Mouse (Mus musculus) myocyte (in vitro differentiated cells): Measurements from ENCODE around the gene Mrpl16.

Source experiments
- CEBPB ChIP-seq: IDR thresholded peaks from 2 replicates; pipeline ENCODE4 v1.6.1; 2011; ENCODE audit warnings: mild to moderate bottlenecking, moderate library complexity; ENCODE audit not compliant: poor library complexity, insufficient read depth, severe bottlenecking
- E2F4 ChIP-seq: IDR thresholded peaks from one replicate; pipeline ENCODE4 v1.6.1; 2011; ENCODE audit warnings: mild to moderate bottlenecking, control low read depth, moderate library complexity; ENCODE audit not compliant: insufficient read depth
- MAX ChIP-seq: IDR thresholded peaks from one replicate; pipeline ENCODE4 v1.6.1; 2011; ENCODE audit warnings: low read depth, mild to moderate bottlenecking, control low read depth
- MYOD1 ChIP-seq, 3 experiments: IDR thresholded peaks; one replicate each; pipeline ENCODE4 v1.6.1; 2011; ENCODE audit warnings: control low read depth in 2 of 3, low read depth in 2 of 3, mild to moderate bottlenecking in 2 of 3, moderate library complexity in 1 of 3; ENCODE audit not compliant: insufficient read length in 2 of 3, control insufficient read depth in 1 of 3
- MYOG ChIP-seq, 3 experiments: IDR thresholded peaks; one replicate each; pipeline ENCODE4 v1.6.1; 2011; ENCODE audit warnings: control low read depth in 2 of 3, low read depth in 2 of 3, mild to moderate bottlenecking in 2 of 3; ENCODE audit not compliant: insufficient read length in 2 of 3, control insufficient read depth in 1 of 3, insufficient read depth in 1 of 3
- POLR2A ChIP-seq: IDR thresholded peaks from one replicate; pipeline ENCODE4 v1.6.1; 2011; ENCODE audit warnings: low read depth, mild to moderate bottlenecking, control low read depth, moderate library complexity; ENCODE audit not compliant: insufficient read length
- POLR2AphosphoS2 ChIP-seq: IDR thresholded peaks from one replicate; pipeline ENCODE4 v1.6.1; 2011; ENCODE audit warnings: low read depth, control low read depth; ENCODE audit not compliant: insufficient read length
- REST ChIP-seq: IDR thresholded peaks from one replicate; pipeline ENCODE4 v1.6.1; 2011; ENCODE audit warnings: mild to moderate bottlenecking, control low read depth, moderate library complexity; ENCODE audit not compliant: insufficient read depth, insufficient read length
- TCF12 ChIP-seq: IDR thresholded peaks from one replicate; pipeline ENCODE4 v1.6.1; 2011; ENCODE audit warnings: mild to moderate bottlenecking, control low read depth; ENCODE audit not compliant: poor library complexity, insufficient read depth, severe bottlenecking
- TCF3 ChIP-seq: IDR thresholded peaks from one replicate; pipeline ENCODE4 v1.6.1; 2011; ENCODE audit warnings: low read depth, control low read depth; ENCODE audit not compliant: insufficient read length
- USF1 ChIP-seq: IDR thresholded peaks from one replicate; pipeline ENCODE4 v1.6.1; 2011; ENCODE audit warnings: low read depth, mild to moderate bottlenecking, control low read depth, moderate library complexity

DNA sequence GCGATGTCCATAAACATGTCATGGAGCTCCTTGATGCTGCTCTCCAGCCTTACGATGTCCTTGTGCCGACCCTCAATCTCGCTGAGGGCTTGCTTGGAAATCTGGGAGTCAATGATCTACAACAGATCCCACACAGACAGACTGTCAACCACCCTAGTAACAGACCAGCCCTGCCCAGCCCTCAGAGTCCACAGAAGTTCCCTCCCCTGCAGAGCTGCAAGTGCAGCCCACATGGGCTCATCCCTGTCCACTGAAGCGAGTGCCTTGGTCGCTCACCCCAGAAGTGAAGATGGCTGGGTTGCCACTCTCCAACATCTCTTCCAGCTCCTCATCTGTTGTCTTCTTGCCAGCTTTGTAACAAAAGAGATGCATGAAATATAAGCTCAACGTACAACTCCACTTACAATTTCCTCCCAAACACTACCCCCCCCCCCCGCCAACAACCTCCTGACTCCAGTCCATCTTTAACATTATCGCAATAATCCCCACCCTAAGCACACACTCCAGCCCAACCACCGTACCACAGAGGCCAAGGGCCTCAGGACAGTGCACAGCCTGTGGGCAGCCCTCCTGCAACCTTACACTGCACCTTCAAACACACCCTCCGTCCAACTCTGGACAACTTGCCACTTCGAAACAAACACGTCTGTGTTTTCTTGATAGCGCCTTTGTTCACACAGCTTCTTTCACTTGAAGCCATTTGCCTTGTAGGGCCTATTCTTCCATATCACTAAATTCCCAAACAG is 15.4 kb downstream of the Mrpl16 start:
- TF ChIP-seq POLR2AphosphoS2, result no peak
- no peak for TF ChIP-seq E2F4
- TF ChIP-seq POLR2A, result no peak
- no peak for TF ChIP-seq CEBPB
- no peak for TF ChIP-seq TCF12
- no peak for TF ChIP-seq USF1
- TF ChIP-seq TCF3, result no peak
- no peak for TF ChIP-seq MYOG (IDR thresholded peaks at IDR 0.05; ENCODE audit: control insufficient read depth in 1 of 3, insufficient read depth in 1 of 3, insufficient read length in 2 of 3, low read depth in 2 of 3)
- TF ChIP-seq MYOD1 (IDR thresholded peaks at IDR 0.05; ENCODE audit: control insufficient read depth in 1 of 3, insufficient read length in 2 of 3, low read depth in 2 of 3), result no peak
- no peak for TF ChIP-seq MAX
- no peak for TF ChIP-seq REST
